Mouse (Mus musculus) liver (tissue): Measurements from ENCODE around the gene Gm10073.

Experiments
- DNase-seq: peaks from one replicate; pipeline ENCODE4 v3.0.0-alpha.2; 2020; ENCODE audit warnings: mixed read lengths

Gene Gm10073

GRCm38 (mm10) chr8:106548366-106548936, 24.8 kb downstream of the Gm10073 start:
- DNase-seq, result no peak

GRCm38 (mm10) chr8:106546746-106547145, 26.5 kb downstream of the Gm10073 start:
- DNase-seq, result no peak

- DNase-seq, result no peak
Measured at GRCm38 (mm10) chr8:106545149-106545548, 28.1 kb downstream of the Gm10073 start.

- no peak for DNase-seq
Measured at GRCm38 (mm10) chr8:106543043-106543442, 30.2 kb downstream of the Gm10073 start.

- DNase-seq, result no peak
Measured at GRCm38 (mm10) chr8:106541002-106541401, 32.3 kb downstream of the Gm10073 start.

GRCm38 (mm10) chr8:106539193-106539592, 34.1 kb downstream of the Gm10073 start:
- no peak for DNase-seq

GRCm38 (mm10) chr8:106535448-106535847, 37.8 kb downstream of the Gm10073 start:
- no peak for DNase-seq

GRCm38 (mm10) chr8:106534449-106534848, 38.8 kb downstream of the Gm10073 start:
- peak; percentile 37 for DNase-seq

GRCm38 (mm10) chr8:106533709-106534108, 39.6 kb downstream of the Gm10073 start:
- DNase-seq, result no peak

- no peak for DNase-seq
Measured at GRCm38 (mm10) chr8:106530566-106530965, 42.7 kb downstream of the Gm10073 start.

GRCm38 (mm10) chr8:106529885-106530482, 43.3 kb downstream of the Gm10073 start:
- DNase-seq, result no peak

GRCm38 (mm10) chr8:106528596-106529249, 44.5 kb downstream of the Gm10073 start:
- DNase-seq, result no peak

GRCm38 (mm10) chr8:106527241-106528036, 45.8 kb downstream of the Gm10073 start:
- DNase-seq, result no peak

- DNase-seq, result no peak
Measured at GRCm38 (mm10) chr8:106526725-106527124, 46.5 kb downstream of the Gm10073 start.
